Mouse (Mus musculus) lung, postnatal 0 days (tissue): ENCODE measurements at regions not wholly inside any gene's neighbourhood (a gene's known extent, or its start where the extent isn't known, plus 50 kb on each side); places are given as distances from the start of the nearest gene placed in this dataset.
"Not testable (repeated sequence)": the region's sequence is repeated elsewhere in the genome, so short reads cannot be mapped to it uniquely, and the experiment has no call there.

Experiments
- ATAC-seq: fragments of 200-750 bp; cut with Nextera tagmentation; 2 replicates; pipeline ENCODE4 v1.8.0; 2017; ENCODE audit warnings: moderate library complexity
- DNase-seq: peaks from one replicate; pipeline ENCODE4 v3.0.0-alpha.2; 2016; ENCODE audit warnings: low spot score
- H3K27ac ChIP-seq: fragments of 300-500 bp; sonication (generic); 2 replicates; pipeline ENCODE4 v1.5.1; 2014; ENCODE audit warnings: antibody characterized with exemption, mild to moderate bottlenecking, low read length, mixed read lengths
- H3K27me3 ChIP-seq: fragments of 300-500 bp; sonication (generic); replicated peaks from 2 replicates; pipeline ENCODE4 v1.6.1; 2014; ENCODE audit warnings: low read length, mixed read lengths; ENCODE audit not compliant: insufficient read depth
- H3K36me3 ChIP-seq: fragments of 300-500 bp; sonication (generic); 2 replicates; pipeline ENCODE4 v1.6.1; 2014; ENCODE audit warnings: low read length, mixed read lengths; ENCODE audit not compliant: insufficient read depth
- H3K4me1 ChIP-seq: fragments of 300-500 bp; sonication (generic); 2 replicates; pipeline ENCODE4 v1.6.1; 2014; ENCODE audit warnings: antibody characterized with exemption, low read depth, low read length, mixed read lengths; ENCODE audit not compliant: insufficient read depth
- H3K4me2 ChIP-seq: fragments of 300-500 bp; sonication (generic); replicated peaks from 2 replicates; pipeline ENCODE4 v1.6.1; 2014; ENCODE audit warnings: low read depth, mild to moderate bottlenecking, low read length, moderate library complexity, mixed read lengths
- H3K4me3 ChIP-seq: fragments of 300-500 bp; sonication (generic); 2 replicates; pipeline ENCODE4 v1.5.1; 2014; ENCODE audit warnings: low read depth, low read length
- H3K9ac ChIP-seq: fragments of 300-500 bp; sonication (generic); replicated peaks from 2 replicates; pipeline ENCODE4 v1.6.1; 2014; ENCODE audit warnings: low read depth, mild to moderate bottlenecking
- H3K9me3 ChIP-seq: fragments of 300-500 bp; sonication (generic); 2 replicates; pipeline ENCODE4 v1.6.1; 2016; ENCODE audit warnings: low read length, mixed read lengths
- CTCF ChIP-seq: IDR thresholded peaks from 2 replicates; pipeline ENCODE4 v1.5.1; 2016; ENCODE audit warnings: antibody characterized with exemption, mild to moderate bottlenecking
- EP300 ChIP-seq: IDR thresholded peaks from 2 replicates; pipeline ENCODE4 v1.6.1; 2016; ENCODE audit warnings: antibody characterized with exemption, mild to moderate bottlenecking, control low read depth
- WGBS: fragments of 180-500 bp; shearing (Covaris S2); extraction: QIAGEN DNeasy Blood & Tissue Kit; methylation state at CpG from one replicate; pipeline ENCODE4 v1.1.7; 2014; 5-methylcytosine and 5-hydroxymethylcytosine counted together

DNA sequence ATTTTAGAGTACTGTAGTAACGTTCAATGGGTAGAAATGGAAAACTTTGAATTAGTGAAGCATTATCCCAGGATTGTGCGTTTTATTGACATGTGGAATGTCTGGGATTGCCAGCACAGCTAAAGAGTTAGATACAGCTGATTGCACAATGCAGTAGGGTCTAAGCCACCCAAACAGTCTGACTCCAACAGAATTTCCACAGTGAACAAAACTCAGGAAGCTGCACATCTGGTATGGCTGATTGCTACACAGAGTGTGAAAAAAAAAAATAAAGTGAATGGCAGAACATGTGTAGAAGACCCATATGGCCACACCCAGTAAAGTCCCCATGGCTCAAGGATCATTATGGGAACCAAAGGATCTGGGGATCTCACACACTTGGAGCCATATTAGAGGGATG is 596.0 kb upstream of the Igfbp3 start:
- Histone ChIP-seq H3K9ac (no peak overlapping the region), H3K27ac (no peak overlapping the region), H3K9me3 (no peaks in the 10 kb centered on the region), H3K4me2 (no peak overlapping the region), H3K36me3 (no peaks in the 10 kb centered on the region), H3K4me3 (no peak overlapping the region), H3K27me3 (no peaks in the 10 kb centered on the region), H3K4me1 (no peaks in the 10 kb centered on the region)
- WGBS, result 69% methylated on average over 2 of the region's 2 CpGs
- ATAC-seq (peak; percentile 67), DNase-seq (peak; percentile 69)
- TF ChIP-seq EP300, result peak; percentile 53; the same call in 1 of the 2 replicates
- TF ChIP-seq CTCF, result no peak

DNA sequence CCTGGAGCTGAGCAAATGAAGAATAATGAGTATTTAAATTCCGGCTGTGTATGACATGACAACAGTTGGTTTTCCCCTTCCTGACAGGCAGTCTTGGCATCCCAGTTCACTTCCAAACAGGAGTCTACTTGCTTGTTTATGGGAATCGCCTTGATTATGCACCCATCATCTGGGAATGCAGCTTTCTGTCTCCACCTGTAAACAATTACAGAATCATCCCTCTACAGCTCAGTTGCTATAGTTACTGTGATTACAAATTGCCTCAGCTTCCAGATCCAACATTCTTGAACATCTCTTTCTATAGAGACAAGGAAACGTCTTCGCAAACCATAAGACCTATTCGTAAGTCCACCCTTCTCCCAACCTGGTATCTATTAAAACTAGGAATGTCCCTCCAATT is 582.6 kb upstream of the Igfbp3 start:
- no peaks in the 10 kb centered on the region for H3K36me3 ChIP-seq
- H3K27ac ChIP-seq, result no peak overlapping the region
- H3K9ac ChIP-seq, result no peak overlapping the region
- DNase-seq, result no peak
- no peak overlapping the region for H3K4me2 ChIP-seq
- no peak overlapping the region for H3K4me3 ChIP-seq
- TF ChIP-seq EP300 (no peak), CTCF (no peak)
- no peaks in the 10 kb centered on the region for H3K4me1 ChIP-seq
- 77% methylated on average over 5 of the region's 5 CpGs for WGBS
- H3K9me3 ChIP-seq, result no peaks in the 10 kb centered on the region
- H3K27me3 ChIP-seq, result no peaks in the 10 kb centered on the region
- ATAC-seq, result no peak

DNA sequence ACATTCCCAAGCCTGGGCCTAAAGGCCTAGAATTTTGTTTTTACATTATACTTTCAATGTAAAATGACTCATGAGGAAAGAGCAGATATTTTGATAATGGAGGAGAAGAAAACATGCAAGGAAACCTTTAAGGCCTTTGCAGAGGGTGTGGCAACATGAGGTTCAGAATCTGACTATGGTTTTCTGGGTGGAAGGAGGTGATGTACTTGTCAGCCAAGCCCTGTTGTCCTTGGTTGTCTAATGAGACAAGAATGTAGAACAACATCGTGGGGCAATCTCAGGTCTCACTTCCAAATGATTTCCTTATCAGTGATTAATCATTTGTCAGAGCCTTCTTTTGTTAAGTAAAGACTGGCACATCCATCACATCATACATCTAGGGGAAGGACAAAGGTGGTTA is 580.5 kb upstream of the Igfbp3 start:
- Histone ChIP-seq H3K4me3 (no peak overlapping the region), H3K4me2 (no peak overlapping the region), H3K9me3 (no peaks in the 10 kb centered on the region), H3K27me3 (no peaks in the 10 kb centered on the region), H3K4me1 (no peaks in the 10 kb centered on the region), H3K36me3 (no peaks in the 10 kb centered on the region), H3K27ac (no peak overlapping the region), H3K9ac (no peak overlapping the region)
- no peak for DNase-seq
- TF ChIP-seq CTCF, result no peak
- no peak for TF ChIP-seq EP300
- ATAC-seq, result no peak
- WGBS, result 5% methylated on average over 1 of the region's 1 CpGs

DNA sequence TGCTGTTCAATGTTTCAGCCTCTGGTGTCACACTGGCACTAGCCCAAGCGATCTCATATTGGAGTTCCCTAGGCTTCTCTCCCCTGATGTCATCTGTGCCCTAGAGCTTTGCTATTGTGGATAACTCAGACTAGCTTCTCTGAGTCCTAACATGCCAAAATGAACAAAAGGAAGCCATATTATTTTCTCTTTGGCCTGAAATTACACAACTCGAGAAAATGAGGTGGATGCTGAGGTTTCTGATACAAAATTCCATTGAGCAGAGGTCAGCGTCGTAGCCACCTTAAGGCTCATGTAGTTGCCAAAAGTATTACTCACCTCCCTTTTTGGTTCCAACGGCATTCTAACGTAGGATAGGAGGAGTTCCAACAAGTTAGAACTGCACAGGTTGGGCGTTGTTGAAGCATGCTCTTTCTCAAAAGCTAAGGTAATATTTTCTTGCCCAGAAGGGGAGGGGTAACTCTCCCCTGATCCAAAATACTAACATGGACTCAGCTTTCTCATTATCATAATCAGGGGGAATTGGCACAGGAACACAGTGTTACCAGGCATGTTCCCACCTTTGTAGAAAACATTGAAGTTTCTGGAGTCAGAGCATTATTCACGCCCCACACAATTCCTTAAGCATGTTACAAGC is 566.9 kb upstream of the Igfbp3 start:
- H3K4me1 ChIP-seq, result no peaks in the 10 kb centered on the region
- no peaks in the 10 kb centered on the region for H3K27me3 ChIP-seq
- no peak for ATAC-seq
- H3K36me3 ChIP-seq, result no peaks in the 10 kb centered on the region
- DNase-seq, result no peak
- H3K9ac ChIP-seq, result no peak overlapping the region
- H3K4me2 ChIP-seq, result no peak overlapping the region
- TF ChIP-seq CTCF, result no peak
- no peak for TF ChIP-seq EP300
- no peak overlapping the region for H3K4me3 ChIP-seq
- 74% methylated on average over 8 of the region's 8 CpGs for WGBS
- H3K27ac ChIP-seq, result no peak overlapping the region
- H3K9me3 ChIP-seq, result no peaks in the 10 kb centered on the region

DNA sequence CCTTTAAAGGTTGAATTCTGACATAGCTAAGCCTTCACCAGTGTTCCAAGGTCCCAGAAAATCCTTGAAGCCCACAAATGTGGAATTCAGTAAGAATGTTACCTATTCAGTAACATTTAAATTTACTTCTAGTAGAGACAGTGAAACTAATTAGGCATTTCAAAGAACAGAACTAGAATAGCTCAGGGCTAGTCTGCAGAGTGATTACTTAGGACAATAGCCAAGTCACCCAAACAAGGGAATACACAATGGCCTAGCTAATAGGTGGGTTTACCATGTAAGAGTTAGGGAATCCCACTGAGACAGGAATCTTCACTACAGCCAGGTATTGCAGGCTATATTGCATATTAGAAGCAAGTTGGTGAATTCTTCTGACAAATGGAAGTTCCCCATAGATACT is 561.6 kb upstream of the Igfbp3 start:
- not testable (repeated sequence) for H3K36me3 ChIP-seq, ATAC-seq, H3K27me3 ChIP-seq, H3K4me1 ChIP-seq, DNase-seq, H3K27ac ChIP-seq, H3K9ac ChIP-seq, H3K4me3 ChIP-seq, H3K4me2 ChIP-seq, H3K9me3 ChIP-seq

DNA sequence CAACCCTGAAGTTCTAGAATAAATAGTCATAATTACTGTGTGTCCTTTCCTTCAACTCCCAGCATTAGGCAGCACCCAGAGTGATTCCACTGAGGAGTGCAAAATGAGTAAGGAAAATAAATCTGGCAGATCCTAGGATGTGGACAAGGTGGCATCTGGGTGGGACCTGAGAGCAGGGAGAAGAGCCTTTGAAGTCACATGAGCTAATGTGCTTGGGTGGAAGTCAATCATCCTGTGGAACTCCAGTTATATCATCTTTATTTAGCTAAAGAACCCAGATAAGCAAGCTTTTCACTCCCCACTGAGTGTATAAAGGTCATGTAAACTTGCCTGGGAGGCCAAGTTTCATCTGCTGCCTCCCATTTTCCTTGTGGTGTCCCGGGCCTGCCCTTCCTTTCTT is 551.6 kb upstream of the Igfbp3 start:
- ATAC-seq, result no peak
- Histone ChIP-seq H3K4me1 (no peaks in the 10 kb centered on the region), H3K36me3 (no peaks in the 10 kb centered on the region), H3K4me2 (no peak overlapping the region), H3K27me3 (no peaks in the 10 kb centered on the region), H3K9me3 (no peaks in the 10 kb centered on the region), H3K27ac (no peak overlapping the region), H3K4me3 (no peak overlapping the region), H3K9ac (no peak overlapping the region)
- DNase-seq, result no peak
- TF ChIP-seq EP300, result no peak
- 13% methylated on average over 1 of the region's 1 CpGs for WGBS

DNA sequence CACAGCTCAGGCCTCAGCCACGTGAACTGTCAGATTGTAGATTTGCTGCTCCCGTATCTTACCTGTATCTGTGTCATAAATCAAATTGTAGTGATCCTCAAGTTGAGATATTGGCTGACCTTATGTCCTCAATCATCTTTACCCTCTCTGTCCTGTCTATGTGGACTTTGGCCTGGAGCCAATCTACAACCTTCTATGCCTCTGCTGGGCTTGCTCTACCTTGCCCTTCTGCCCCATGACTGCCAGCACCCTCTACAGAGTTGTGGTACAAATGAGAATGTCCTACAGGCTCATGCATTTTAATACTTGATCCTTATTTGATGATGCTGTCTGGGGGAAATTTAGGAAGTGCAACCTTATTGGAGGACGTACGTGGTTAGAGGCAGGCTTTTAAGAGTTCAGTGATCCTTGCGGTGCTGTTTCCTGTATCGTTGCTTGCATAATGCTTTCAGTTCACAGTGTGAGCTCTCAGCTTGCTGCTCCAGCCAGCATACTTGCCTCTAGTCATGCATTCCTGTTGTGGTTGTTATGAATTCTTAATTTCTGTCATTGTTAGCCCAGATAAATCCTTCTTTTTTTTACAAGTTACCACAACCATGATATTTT is 545.2 kb upstream of the Igfbp3 start:
- Histone ChIP-seq H3K4me3 (no peak overlapping the region), H3K9ac (no peak overlapping the region), H3K36me3 (no peaks in the 10 kb centered on the region), H3K9me3 (no peaks in the 10 kb centered on the region), H3K27ac (no peak overlapping the region), H3K27me3 (no peaks in the 10 kb centered on the region), H3K4me1 (no peaks in the 10 kb centered on the region), H3K4me2 (no peak overlapping the region)
- TF ChIP-seq CTCF (no peak), EP300 (no peak)
- WGBS, result 69% methylated on average over 6 of the region's 6 CpGs
- ATAC-seq, result no peak
- no peak for DNase-seq
